Mouse (Mus musculus): ENCODE results near the gene Atp6ap1.

DNA sequence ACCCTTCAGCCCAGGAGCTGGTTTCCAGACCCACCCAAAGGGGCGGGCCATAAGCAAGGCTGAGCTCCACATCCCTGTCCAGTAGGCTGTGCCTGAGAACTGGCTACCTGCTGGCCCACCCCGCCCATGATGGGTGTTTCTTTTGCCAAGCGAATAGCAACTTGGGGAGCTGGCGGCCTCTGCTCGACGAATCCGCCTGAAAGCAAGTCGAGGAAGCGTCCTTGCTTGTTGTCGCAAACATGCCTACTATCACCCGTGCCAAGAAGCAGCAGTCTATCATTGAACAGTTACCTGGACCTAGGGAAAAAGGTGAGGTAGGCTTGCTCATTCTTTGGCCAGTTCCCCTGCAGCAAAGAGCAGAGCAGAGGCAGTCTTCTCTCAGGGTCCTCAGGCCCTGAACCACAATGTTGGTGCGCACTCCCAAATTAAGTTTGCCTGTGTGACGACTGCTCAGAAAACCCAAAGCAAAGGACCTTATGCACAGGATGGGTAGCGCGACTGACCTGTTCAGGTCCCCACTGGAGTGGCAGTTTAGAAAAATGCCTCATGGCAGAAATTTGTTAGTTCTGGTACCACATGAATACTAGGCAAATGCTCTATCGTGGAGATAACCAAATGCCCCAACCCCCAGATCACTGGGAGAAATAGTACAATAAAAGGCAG is 15.0 kb upstream of the Atp6ap1 start, which contains the start of the genes Taz and Dnase1l1:
- TF ChIP-seq CTCF (IDR thresholded peaks at IDR 0.05; ENCODE audit: low read depth) (peak; percentile 38), EP300 (optimal IDR thresholded peaks at IDR 0.05) (no peak)
